Mouse (Mus musculus): ENCODE measurements around the gene Gm10337. TPM values are rescaled to one million over a fixed set of nuclear protein-coding genes. Genes with fewer than 3 reads are reported as not detected.

Gene Gm10337
- polyA plus RNA-seq, 1 experiment: not detected

DNA sequence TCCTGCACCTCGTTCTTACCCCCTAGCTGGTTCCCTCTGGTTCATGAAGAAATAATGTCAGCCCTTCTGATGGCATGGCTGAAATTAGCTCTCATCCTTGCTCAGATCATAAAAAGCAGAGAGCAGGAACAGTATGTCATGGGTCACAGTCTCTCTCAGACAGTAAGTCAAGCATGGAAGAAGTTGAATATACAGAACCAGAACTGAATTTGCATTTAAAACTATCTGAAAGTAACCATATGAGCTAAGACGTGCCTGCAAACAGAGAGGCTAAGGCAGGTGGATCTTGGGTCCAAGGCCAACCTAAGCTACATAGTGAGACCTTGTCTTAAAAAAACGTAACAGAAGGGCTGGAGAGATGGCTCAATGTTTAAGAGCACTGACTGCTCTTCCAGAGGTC lies 9.5 kb downstream of the Gm10337 start:
- TF ChIP-seq CTCF (IDR thresholded peaks at IDR 0.05; ENCODE audit: borderline replicate concordance, insufficient read depth, low read depth, low read length) (no peak), POLR2A (IDR thresholded peaks at IDR 0.05; ENCODE audit: borderline replicate concordance, insufficient read depth, low read length) (no peak)
- no peak overlapping the region for H3K27ac ChIP-seq (ENCODE audit: insufficient read depth, low read length)
- no peak overlapping the region for H3K4me3 ChIP-seq (replicated peaks; ENCODE audit: insufficient read depth, low read depth, low read length)
- 35% methylated on average over 3 of the region's 3 CpGs for WGBS
- no peaks in the 10 kb centered on the region for H3K27me3 ChIP-seq (ENCODE audit: control insufficient read depth, insufficient read depth, low read length)
- peaks cover 22% of the 10 kb centered on the region for H3K4me1 ChIP-seq (ENCODE audit: control insufficient read depth, insufficient read depth, low read length)
- no peak for DNase-seq

DNA sequence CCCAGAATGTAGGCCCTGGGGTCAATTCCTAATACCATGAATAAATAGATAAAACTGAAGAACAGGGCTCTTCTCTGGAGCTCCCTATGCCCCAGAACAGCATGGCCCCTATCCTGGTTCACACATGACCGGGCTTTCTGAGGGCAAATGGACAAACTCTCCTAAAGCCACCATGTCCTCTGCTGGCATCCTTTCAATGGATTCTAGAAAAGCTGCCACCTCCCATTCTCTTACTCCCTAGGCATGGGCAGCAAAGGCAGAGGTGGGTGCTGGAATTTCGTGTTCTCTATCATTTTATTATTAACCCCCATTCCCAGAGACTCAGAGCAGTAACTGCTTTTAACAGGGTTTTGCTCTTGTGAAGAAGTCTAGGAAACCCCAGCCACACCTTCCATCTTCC lies 11.7 kb downstream of the Gm10337 start:
- WGBS: 28% methylated on average over 2 of the region's 2 CpGs
- H3K4me3 ChIP-seq (replicated peaks; ENCODE audit: insufficient read depth, low read depth, low read length): peak overlapping the region; percentile 92
- no peaks in the 10 kb centered on the region for H3K27me3 ChIP-seq (ENCODE audit: control insufficient read depth, insufficient read depth, low read length)
- peaks cover 13% of the 10 kb centered on the region; the same call in 1 of the 2 replicates for H3K4me1 ChIP-seq (ENCODE audit: control insufficient read depth, insufficient read depth, low read length)
- TF ChIP-seq POLR2A (IDR thresholded peaks at IDR 0.05; ENCODE audit: borderline replicate concordance, insufficient read depth, low read length) (no peak), CTCF (IDR thresholded peaks at IDR 0.05; ENCODE audit: borderline replicate concordance, insufficient read depth, low read depth, low read length) (no peak)
- no peak overlapping the region for H3K27ac ChIP-seq (ENCODE audit: insufficient read depth, low read length)
- peak in 1 of 2 experiments; percentile 23 for DNase-seq

DNA sequence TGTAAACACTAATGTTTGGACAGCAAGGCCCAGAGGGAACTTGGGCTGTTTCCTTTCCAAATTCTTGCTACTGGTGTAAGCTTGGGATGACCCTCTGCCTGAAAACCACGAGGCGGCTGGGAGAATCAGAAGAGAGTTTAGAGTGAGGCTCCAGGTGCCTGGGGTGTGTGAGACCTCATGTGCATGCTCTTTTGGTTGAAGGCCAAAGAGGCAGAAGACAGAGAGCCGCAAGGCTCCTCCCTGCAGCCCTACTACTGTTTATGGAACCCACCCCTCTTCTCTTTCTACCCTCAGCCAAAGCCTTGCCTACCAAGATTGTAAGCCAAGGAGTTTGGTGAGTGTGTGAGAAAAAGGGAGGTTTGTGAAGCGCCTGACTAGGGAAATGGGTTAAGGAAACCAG lies 12.3 kb downstream of the Gm10337 start:
- WGBS: 2% methylated on average over 4 of the region's 4 CpGs
- Histone ChIP-seq H3K27ac (ENCODE audit: insufficient read depth, low read length) (peak overlapping the region; percentile 69), H3K27me3 (ENCODE audit: control insufficient read depth, insufficient read depth, low read length) (no peaks in the 10 kb centered on the region), H3K4me1 (ENCODE audit: control insufficient read depth, insufficient read depth, low read length) (peaks cover 18% of the 10 kb centered on the region; the same call in 1 of the 2 replicates), H3K4me3 (replicated peaks; ENCODE audit: insufficient read depth, low read depth, low read length) (peak overlapping the region; percentile 92)
- TF ChIP-seq POLR2A (IDR thresholded peaks at IDR 0.05; ENCODE audit: borderline replicate concordance, insufficient read depth, low read length) (no peak), CTCF (IDR thresholded peaks at IDR 0.05; ENCODE audit: borderline replicate concordance, insufficient read depth, low read depth, low read length) (no peak)
- peak in 1 of 2 experiments; percentile 53 for DNase-seq

DNA sequence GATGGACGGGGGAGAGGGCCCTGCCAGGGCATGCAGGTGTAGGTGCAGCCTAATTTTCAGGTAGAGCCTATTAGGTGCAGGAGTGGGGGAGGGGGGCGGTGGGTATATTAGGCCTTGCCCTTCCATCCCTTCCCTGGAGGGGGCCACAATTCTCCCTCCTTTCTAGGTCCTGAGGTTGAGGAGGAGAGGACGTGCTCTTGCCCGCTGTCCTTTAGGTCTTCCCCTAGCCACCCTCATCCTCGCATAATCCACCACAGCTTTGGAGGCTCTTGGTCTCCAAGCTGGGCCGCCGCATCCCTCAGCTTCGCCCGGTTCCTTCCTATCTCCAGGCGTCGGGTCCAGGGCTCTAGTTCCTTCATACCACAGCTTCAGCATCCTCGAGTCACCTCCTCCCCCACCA lies 12.8 kb downstream of the Gm10337 start:
- peak overlapping the region; percentile 92 for H3K4me3 ChIP-seq (replicated peaks; ENCODE audit: insufficient read depth, low read depth, low read length)
- H3K27ac ChIP-seq (ENCODE audit: insufficient read depth, low read length): peak overlapping the region; percentile 69
- no peaks in the 10 kb centered on the region for H3K27me3 ChIP-seq (ENCODE audit: control insufficient read depth, insufficient read depth, low read length)
- TF ChIP-seq POLR2A (IDR thresholded peaks at IDR 0.05; ENCODE audit: borderline replicate concordance, insufficient read depth, low read length) (no peak), CTCF (IDR thresholded peaks at IDR 0.05; ENCODE audit: borderline replicate concordance, insufficient read depth, low read depth, low read length) (0 out of 2 replicates have a peak, but pooled peaks have one; percentile 1)
- H3K4me1 ChIP-seq (ENCODE audit: control insufficient read depth, insufficient read depth, low read length): peaks cover 23% of the 10 kb centered on the region; the same call in 1 of the 2 replicates
- DNase-seq: peak in 1 of 2 experiments; percentile 68
- WGBS: under 1% methylated on average over 12 of the region's 12 CpGs

DNA sequence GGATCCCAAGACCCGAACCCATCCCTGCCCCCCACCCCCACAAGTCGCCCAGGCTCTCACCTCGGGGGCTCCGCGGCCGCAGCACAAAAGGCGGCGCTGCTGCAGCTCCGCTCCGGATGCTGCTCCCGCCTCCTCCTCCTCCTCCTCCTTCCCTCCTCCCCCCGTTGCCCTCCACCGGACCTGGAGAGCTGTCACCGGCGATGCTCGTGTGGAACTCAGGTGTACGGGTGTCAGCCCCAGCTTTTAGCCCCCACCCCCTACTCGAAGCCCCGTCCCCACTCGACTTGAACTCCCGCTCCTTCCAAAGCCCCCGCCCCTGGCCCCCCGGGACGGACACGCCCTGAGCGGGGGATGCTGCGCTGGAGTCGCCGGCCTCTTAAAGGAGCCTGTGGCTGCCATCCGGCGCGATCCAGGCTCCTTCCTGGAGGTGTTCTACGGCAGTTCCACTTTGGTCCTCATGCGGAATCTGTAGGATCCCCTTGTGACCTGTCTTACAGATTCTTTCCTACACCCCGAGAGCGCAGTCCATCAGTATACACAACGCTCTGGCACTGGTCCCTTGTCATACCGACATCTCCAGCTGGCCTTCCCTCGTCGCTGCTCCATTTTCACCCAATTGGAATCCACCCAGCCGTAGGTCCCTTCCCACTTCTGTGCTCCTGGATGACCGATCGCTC lies 13.3 kb downstream of the Gm10337 start, which contains the start of gene Map3k12:
TSS of gene Map3k12 (minus strand) at position 337 of the 677 bp plus-strand sequence.
- peak; percentile 89 to 90 for DNase-seq
- Histone ChIP-seq H3K27me3 (ENCODE audit: control insufficient read depth, insufficient read depth, low read length) (no peaks in the 10 kb centered on the region), H3K4me3 (replicated peaks; ENCODE audit: insufficient read depth, low read depth, low read length) (peak within 1 kb of the TSS; percentile 92), H3K4me1 (ENCODE audit: control insufficient read depth, insufficient read depth, low read length) (peaks cover 27% of the 10 kb centered on the region), H3K27ac (ENCODE audit: insufficient read depth, low read length) (peak within 1 kb of the TSS; percentile 92)
- TF ChIP-seq CTCF (IDR thresholded peaks at IDR 0.05; ENCODE audit: borderline replicate concordance, insufficient read depth, low read depth, low read length) (no peak), POLR2A (IDR thresholded peaks at IDR 0.05; ENCODE audit: borderline replicate concordance, insufficient read depth, low read length) (peak; percentile 47)
- under 1% methylated on average over 43 of the region's 43 CpGs for WGBS

DNA sequence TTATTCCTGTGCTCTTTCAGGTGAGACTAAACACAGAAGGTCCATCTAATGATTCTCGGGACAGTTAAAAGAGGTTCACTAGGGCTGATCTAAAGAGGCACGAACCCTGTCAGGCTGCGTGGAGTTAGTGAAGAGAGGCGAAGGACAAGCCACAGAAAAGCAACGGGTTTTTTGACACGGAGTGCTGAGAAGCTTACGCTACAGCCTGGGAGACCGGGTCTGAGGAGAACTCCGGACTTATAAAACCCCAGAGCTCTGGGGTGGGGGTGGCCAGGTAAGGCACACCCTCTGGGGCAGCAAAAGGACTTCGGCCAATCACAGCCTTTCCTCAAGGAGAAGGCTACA lies 14.1 kb downstream of the Gm10337 start:
- TF ChIP-seq POLR2A (IDR thresholded peaks at IDR 0.05; ENCODE audit: borderline replicate concordance, insufficient read depth, low read length): peak; percentile 98
- no peak for TF ChIP-seq CTCF (IDR thresholded peaks at IDR 0.05; ENCODE audit: borderline replicate concordance, insufficient read depth, low read depth, low read length)
- peaks cover 23% of the 10 kb centered on the region for H3K4me1 ChIP-seq (ENCODE audit: control insufficient read depth, insufficient read depth, low read length)
- DNase-seq: no peak

DNA sequence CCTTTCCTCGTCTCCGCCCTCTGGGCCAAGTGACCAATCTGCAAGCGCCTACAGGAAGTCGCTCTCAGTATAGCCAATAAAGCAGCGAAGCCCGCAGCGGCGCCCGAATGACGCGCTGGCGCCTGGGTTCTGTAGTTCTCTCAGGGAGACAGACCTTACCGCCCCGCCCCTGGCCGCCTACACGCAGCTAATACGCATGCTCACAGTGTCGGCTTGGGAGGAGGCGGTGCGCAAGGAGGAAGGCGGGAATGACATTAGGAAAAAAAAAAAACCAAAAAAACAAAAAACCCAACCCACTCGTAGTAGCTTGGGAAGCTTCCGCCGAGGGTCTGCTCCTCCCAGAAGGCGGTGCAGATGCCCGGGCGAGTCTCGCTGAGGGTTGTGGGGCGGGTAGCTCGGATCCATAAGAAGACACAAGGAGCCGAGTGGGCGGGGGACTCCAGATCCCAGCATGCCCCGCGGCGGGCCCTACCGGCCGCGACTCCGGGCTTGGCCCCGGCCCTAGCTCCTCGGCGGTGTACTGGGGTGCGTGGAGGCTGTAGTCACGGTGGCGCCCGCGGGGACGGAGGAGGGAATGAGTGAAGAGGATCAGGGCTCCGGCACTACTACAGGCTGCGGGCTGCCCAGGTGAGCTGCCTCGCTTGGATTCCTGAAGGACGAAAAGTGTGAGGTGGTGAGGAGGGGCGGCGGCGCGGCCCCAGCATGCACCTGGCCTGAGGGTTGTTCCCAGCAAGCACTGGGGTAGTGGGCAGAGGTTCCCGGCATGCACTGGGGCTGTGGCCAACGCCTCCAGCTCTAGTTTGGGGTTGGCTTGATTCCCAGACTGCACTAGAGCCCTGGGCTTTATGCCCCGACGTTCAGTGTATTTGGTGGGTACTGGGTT lies 14.7 kb downstream of the Gm10337 start, which contains the start of gene Tarbp2:
TSS of gene Tarbp2 (plus strand) at position 217 of the 883 bp plus-strand sequence.
- H3K27me3 ChIP-seq (ENCODE audit: control insufficient read depth, insufficient read depth, low read length): no peaks in the 10 kb centered on the region
- peak; percentile 100 for DNase-seq
- H3K4me3 ChIP-seq (replicated peaks; ENCODE audit: insufficient read depth, low read depth, low read length): peak within 1 kb of the TSS; percentile 92
- peaks cover 16% of the 10 kb centered on the region for H3K4me1 ChIP-seq (ENCODE audit: control insufficient read depth, insufficient read depth, low read length)
- H3K27ac ChIP-seq (ENCODE audit: insufficient read depth, low read length): peak within 1 kb of the TSS; percentile 99
- under 1% methylated on average over 60 of the region's 60 CpGs for WGBS
- peak; percentile 44; the same call in 1 of the 2 replicates for TF ChIP-seq POLR2A (IDR thresholded peaks at IDR 0.05; ENCODE audit: borderline replicate concordance, insufficient read depth, low read length)
- no peak for TF ChIP-seq CTCF (IDR thresholded peaks at IDR 0.05; ENCODE audit: borderline replicate concordance, insufficient read depth, low read depth, low read length)

More for the DNA sequence above, 14.1 kb downstream of the Gm10337 start:
- WGBS: 0% methylated on average over 10 of the region's 10 CpGs
- no peaks in the 10 kb centered on the region for H3K27me3 ChIP-seq (ENCODE audit: control insufficient read depth, insufficient read depth, low read length)
- H3K4me3 ChIP-seq (replicated peaks; ENCODE audit: insufficient read depth, low read depth, low read length): peak overlapping the region; percentile 92
- H3K27ac ChIP-seq (ENCODE audit: insufficient read depth, low read length): peak overlapping the region; percentile 92
